Mouse (Mus musculus): Measurements from ENCODE around the gene Svs5. TPM values are rescaled to one million over a fixed set of nuclear protein-coding genes. Genes with fewer than 3 reads are reported as not detected.
"Not testable (repeated sequence)": the region's sequence is repeated elsewhere in the genome, so short reads cannot be mapped to it uniquely, and the experiment has no call there.

Svs5 gene
- not detected in 2 replicates for polyA plus RNA-seq (2015; fragmentation: Nextera tagmentation; extraction: Ambion mirVana)

- H3K4me3 ChIP-seq (ENCODE audit: low read length); H3K9ac ChIP-seq (ENCODE audit: low read depth, low read length); ATAC-seq; H3K36me3 ChIP-seq (ENCODE audit: control insufficient read depth, insufficient read depth, low read length); H3K4me2 ChIP-seq (ENCODE audit: low read length); H3K4me1 ChIP-seq (ENCODE audit: control insufficient read depth, insufficient read depth, low read depth, low read length); H3K27me3 ChIP-seq (replicated peaks; ENCODE audit: control insufficient read depth, insufficient read depth, low read length); H3K9me3 ChIP-seq (ENCODE audit: control insufficient read depth, low read length); H3K27ac ChIP-seq (ENCODE audit: low read depth, low read length): not testable (repeated sequence)
- WGBS = 77% methylated on average over 3 of the region's 3 CpGs
Measured at GRCm38 (mm10) chr2:164332440-164332839, at the start of gene Svs5. Gene Svs5, plus strand, starts transcription at chr2:164332740.

DNA sequence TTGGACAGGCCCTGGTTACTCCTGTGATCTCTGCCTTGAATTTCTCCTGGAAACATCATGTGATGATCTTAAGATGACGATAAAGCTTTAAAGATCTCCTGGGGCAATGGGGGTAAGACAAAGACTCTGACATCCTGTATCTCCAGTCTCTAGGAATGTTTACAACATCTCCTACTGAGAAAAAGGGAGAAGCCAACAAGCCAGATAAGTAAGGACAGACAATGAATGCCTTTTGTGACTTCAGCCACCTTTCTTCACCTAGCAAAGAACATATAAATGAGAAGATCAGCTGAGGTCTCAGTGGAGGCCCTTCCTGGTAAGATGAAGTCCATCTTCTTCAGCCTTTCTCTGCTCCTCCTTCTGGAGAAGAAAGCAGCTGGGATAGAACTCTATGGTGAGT, 43.6 kb upstream of the Svs5 start, which contains the start of gene Svs3a:
TSS of gene Svs3a (plus strand) at position 301 of the 400 bp plus-strand sequence.
- not testable (repeated sequence) for H3K4me3 ChIP-seq (ENCODE audit: low read length); H3K4me2 ChIP-seq (ENCODE audit: low read length); ATAC-seq; H3K27ac ChIP-seq (ENCODE audit: low read depth, low read length); H3K36me3 ChIP-seq (ENCODE audit: control insufficient read depth, insufficient read depth, low read length); H3K27me3 ChIP-seq (replicated peaks; ENCODE audit: control insufficient read depth, insufficient read depth, low read length); H3K9ac ChIP-seq (ENCODE audit: low read depth, low read length); H3K9me3 ChIP-seq (ENCODE audit: control insufficient read depth, low read length); H3K4me1 ChIP-seq (ENCODE audit: control insufficient read depth, insufficient read depth, low read depth, low read length)
- 67% methylated on average over 1 of the region's 1 CpGs for WGBS

DNA sequence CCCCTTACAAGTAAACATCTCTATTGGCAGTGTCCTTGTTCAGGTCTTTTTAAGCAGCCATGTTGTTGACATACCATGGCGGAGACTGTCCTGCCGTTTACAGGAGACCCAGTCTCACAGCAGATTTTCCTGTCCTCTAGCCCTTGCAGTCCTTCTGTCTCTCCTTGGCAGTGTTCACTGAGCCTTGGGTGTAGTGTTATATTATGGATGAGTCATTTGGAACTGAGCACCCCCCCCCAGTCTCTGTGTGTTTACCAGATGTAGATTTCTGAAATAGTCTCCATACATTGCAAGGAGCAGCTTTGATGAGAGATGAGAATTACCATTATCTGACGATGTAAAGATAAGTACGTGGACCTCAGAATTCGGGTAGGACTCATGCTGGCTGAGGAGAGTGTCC, 19.9 kb upstream of the Svs5 start:
- Histone ChIP-seq H3K4me1 (ENCODE audit: control insufficient read depth, insufficient read depth, low read depth, low read length) (no peaks in the 10 kb centered on the region), H3K27ac (ENCODE audit: low read depth, low read length) (no peak overlapping the region), H3K4me2 (ENCODE audit: low read length) (no peak overlapping the region), H3K9ac (ENCODE audit: low read depth, low read length) (no peak overlapping the region), H3K9me3 (ENCODE audit: control insufficient read depth, low read length) (no peaks in the 10 kb centered on the region), H3K4me3 (ENCODE audit: low read length) (no peak overlapping the region), H3K36me3 (ENCODE audit: control insufficient read depth, insufficient read depth, low read length) (no peaks in the 10 kb centered on the region), H3K27me3 (replicated peaks; ENCODE audit: control insufficient read depth, insufficient read depth, low read length) (no peaks in the 10 kb centered on the region)
- ATAC-seq = no peak
- 90% methylated on average over 5 of the region's 5 CpGs for WGBS

- H3K4me1 ChIP-seq (ENCODE audit: control insufficient read depth, insufficient read depth, low read depth, low read length); H3K4me3 ChIP-seq (ENCODE audit: low read length); ATAC-seq; H3K4me2 ChIP-seq (ENCODE audit: low read length); H3K9me3 ChIP-seq (ENCODE audit: control insufficient read depth, low read length); H3K36me3 ChIP-seq (ENCODE audit: control insufficient read depth, insufficient read depth, low read length); H3K27ac ChIP-seq (ENCODE audit: low read depth, low read length); H3K9ac ChIP-seq (ENCODE audit: low read depth, low read length); H3K27me3 ChIP-seq (replicated peaks; ENCODE audit: control insufficient read depth, insufficient read depth, low read length): not testable (repeated sequence)
Measured at GRCm38 (mm10) chr2:164315460-164315859, 17.1 kb upstream of the Svs5 start.

DNA sequence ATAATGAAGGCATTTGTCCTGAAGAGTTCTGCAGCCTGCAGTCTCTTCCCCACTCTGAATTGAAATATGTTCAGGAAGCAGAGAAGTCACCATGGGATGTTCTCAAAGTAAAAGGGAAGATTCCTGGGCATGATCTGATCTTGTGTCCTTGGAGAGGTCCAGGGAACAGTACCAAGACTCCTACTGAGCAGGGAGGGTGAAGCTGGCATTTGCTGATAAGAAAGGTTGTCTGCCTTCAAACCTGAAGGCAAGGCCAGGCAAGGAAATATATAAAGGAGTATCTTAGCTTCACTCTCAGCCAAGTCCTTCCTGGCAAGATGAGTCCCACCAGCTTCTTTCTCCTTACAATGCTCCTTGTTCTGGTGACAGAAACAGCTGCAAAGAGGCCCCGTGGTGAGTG, 16.1 kb upstream of the Svs5 start, which contains the start of gene Svs6:
TSS of gene Svs6 (plus strand) at position 301 of the 400 bp plus-strand sequence.
- H3K9ac ChIP-seq (ENCODE audit: low read depth, low read length); H3K27ac ChIP-seq (ENCODE audit: low read depth, low read length); H3K4me2 ChIP-seq (ENCODE audit: low read length); H3K4me3 ChIP-seq (ENCODE audit: low read length); H3K27me3 ChIP-seq (replicated peaks; ENCODE audit: control insufficient read depth, insufficient read depth, low read length); H3K4me1 ChIP-seq (ENCODE audit: control insufficient read depth, insufficient read depth, low read depth, low read length); H3K9me3 ChIP-seq (ENCODE audit: control insufficient read depth, low read length); H3K36me3 ChIP-seq (ENCODE audit: control insufficient read depth, insufficient read depth, low read length); ATAC-seq: not testable (repeated sequence)
- WGBS = 83% methylated on average over 1 of the region's 1 CpGs

DNA sequence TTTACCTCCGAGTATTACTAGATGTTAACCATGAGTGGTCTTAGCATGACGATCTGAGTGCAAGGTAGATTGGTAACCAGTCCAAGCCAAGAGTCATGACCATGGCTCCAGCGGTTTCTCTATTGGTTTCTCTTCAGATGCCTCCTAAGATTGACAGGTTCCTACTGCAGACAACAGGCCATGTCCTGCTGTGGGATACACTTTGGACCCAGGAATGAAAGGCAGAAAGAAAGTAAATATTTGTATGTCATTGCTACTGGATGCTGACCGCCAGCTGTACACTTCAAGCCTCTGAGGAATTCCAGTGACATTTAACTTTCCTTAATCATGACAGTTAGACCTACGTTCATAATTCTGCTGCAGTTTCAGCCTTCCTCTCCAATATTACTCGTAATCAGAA, 11.6 kb upstream of the Svs5 start:
- Histone ChIP-seq H3K36me3 (ENCODE audit: control insufficient read depth, insufficient read depth, low read length) (no peaks in the 10 kb centered on the region), H3K4me3 (ENCODE audit: low read length) (no peak overlapping the region), H3K4me1 (ENCODE audit: control insufficient read depth, insufficient read depth, low read depth, low read length) (no peaks in the 10 kb centered on the region), H3K27ac (ENCODE audit: low read depth, low read length) (no peak overlapping the region), H3K27me3 (replicated peaks; ENCODE audit: control insufficient read depth, insufficient read depth, low read length) (no peaks in the 10 kb centered on the region), H3K4me2 (ENCODE audit: low read length) (no peak overlapping the region), H3K9me3 (ENCODE audit: control insufficient read depth, low read length) (no peaks in the 10 kb centered on the region), H3K9ac (ENCODE audit: low read depth, low read length) (no peak overlapping the region)
- WGBS = 89% methylated on average over 6 of the region's 6 CpGs
- no peak for ATAC-seq

GRCm38 (mm10) chr2:164343732-164344131, 11.2 kb downstream of the Svs5 start:
- not testable (repeated sequence) for ATAC-seq; H3K4me3 ChIP-seq (ENCODE audit: low read length)
- 81% methylated on average over 1 of the region's 1 CpGs for WGBS

GRCm38 (mm10) chr2:164347697-164348096, 15.2 kb downstream of the Svs5 start:
- not testable (repeated sequence) for H3K9ac ChIP-seq (ENCODE audit: low read depth, low read length); H3K4me3 ChIP-seq (ENCODE audit: low read length); H3K36me3 ChIP-seq (ENCODE audit: control insufficient read depth, insufficient read depth, low read length); H3K27me3 ChIP-seq (replicated peaks; ENCODE audit: control insufficient read depth, insufficient read depth, low read length); H3K27ac ChIP-seq (ENCODE audit: low read depth, low read length); H3K4me2 ChIP-seq (ENCODE audit: low read length); H3K9me3 ChIP-seq (ENCODE audit: control insufficient read depth, low read length); ATAC-seq; H3K4me1 ChIP-seq (ENCODE audit: control insufficient read depth, insufficient read depth, low read depth, low read length)

More at GRCm38 (mm10) chr2:164343732-164344131, 11.2 kb downstream of the Svs5 start:
- not testable (repeated sequence) for H3K27me3 ChIP-seq (replicated peaks; ENCODE audit: control insufficient read depth, insufficient read depth, low read length); H3K9ac ChIP-seq (ENCODE audit: low read depth, low read length); H3K27ac ChIP-seq (ENCODE audit: low read depth, low read length); H3K36me3 ChIP-seq (ENCODE audit: control insufficient read depth, insufficient read depth, low read length); H3K4me2 ChIP-seq (ENCODE audit: low read length); H3K4me1 ChIP-seq (ENCODE audit: control insufficient read depth, insufficient read depth, low read depth, low read length); H3K9me3 ChIP-seq (ENCODE audit: control insufficient read depth, low read length)

DNA sequence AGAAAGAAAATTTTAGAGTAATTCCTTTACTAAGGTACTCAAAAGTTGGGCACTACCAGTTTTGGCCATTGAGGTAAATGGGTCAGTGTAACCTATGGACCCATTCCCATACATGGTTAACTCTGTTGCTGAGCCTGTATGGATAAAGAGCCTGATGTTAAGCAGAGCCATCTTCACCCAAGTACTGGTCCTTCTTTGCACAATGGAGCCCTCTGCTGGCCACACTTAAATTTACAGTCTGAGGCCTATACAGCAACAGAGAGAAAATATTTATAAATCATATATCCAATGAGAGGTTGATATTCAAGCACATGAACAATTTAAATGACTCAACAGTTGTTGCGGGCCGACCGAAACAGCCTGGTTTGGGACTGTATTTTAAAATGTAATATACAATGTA, 16.4 kb downstream of the Svs5 start:
- H3K9ac ChIP-seq (ENCODE audit: low read depth, low read length) = no peak overlapping the region
- H3K9me3 ChIP-seq (ENCODE audit: control insufficient read depth, low read length) = no peaks in the 10 kb centered on the region
- no peaks in the 10 kb centered on the region for H3K4me1 ChIP-seq (ENCODE audit: control insufficient read depth, insufficient read depth, low read depth, low read length)
- no peaks in the 10 kb centered on the region for H3K36me3 ChIP-seq (ENCODE audit: control insufficient read depth, insufficient read depth, low read length)
- 91% methylated on average over 3 of the region's 3 CpGs for WGBS
- no peak overlapping the region for H3K4me2 ChIP-seq (ENCODE audit: low read length)
- no peaks in the 10 kb centered on the region for H3K27me3 ChIP-seq (replicated peaks; ENCODE audit: control insufficient read depth, insufficient read depth, low read length)
- no peak for ATAC-seq
- no peak overlapping the region for H3K27ac ChIP-seq (ENCODE audit: low read depth, low read length)
- H3K4me3 ChIP-seq (ENCODE audit: low read length) = no peak overlapping the region

GRCm38 (mm10) chr2:164352697-164353096, 20.2 kb downstream of the Svs5 start:
- WGBS = 86% methylated on average over 3 of the region's 3 CpGs
- no peak for ATAC-seq
- Histone ChIP-seq H3K4me2 (ENCODE audit: low read length) (no peak overlapping the region), H3K27me3 (replicated peaks; ENCODE audit: control insufficient read depth, insufficient read depth, low read length) (no peaks in the 10 kb centered on the region), H3K27ac (ENCODE audit: low read depth, low read length) (no peak overlapping the region), H3K36me3 (ENCODE audit: control insufficient read depth, insufficient read depth, low read length) (no peaks in the 10 kb centered on the region), H3K4me1 (ENCODE audit: control insufficient read depth, insufficient read depth, low read depth, low read length) (no peaks in the 10 kb centered on the region), H3K9ac (ENCODE audit: low read depth, low read length) (no peak overlapping the region), H3K4me3 (ENCODE audit: low read length) (no peak overlapping the region), H3K9me3 (ENCODE audit: control insufficient read depth, low read length) (no peaks in the 10 kb centered on the region)
